Mouse (Mus musculus): ENCODE measurements around the gene Gm17584. TPM values are rescaled to one million over a fixed set of nuclear protein-coding genes. Genes with fewer than 3 reads are reported as not detected.
"Not testable (repeated sequence)": the region's sequence is repeated elsewhere in the genome, so short reads cannot be mapped to it uniquely, and the experiment has no call there.

Gene Gm17584
- polyA plus RNA-seq (2015; fragmentation: Nextera tagmentation; extraction: Ambion mirVana): not detected in 2 replicates

DNA sequence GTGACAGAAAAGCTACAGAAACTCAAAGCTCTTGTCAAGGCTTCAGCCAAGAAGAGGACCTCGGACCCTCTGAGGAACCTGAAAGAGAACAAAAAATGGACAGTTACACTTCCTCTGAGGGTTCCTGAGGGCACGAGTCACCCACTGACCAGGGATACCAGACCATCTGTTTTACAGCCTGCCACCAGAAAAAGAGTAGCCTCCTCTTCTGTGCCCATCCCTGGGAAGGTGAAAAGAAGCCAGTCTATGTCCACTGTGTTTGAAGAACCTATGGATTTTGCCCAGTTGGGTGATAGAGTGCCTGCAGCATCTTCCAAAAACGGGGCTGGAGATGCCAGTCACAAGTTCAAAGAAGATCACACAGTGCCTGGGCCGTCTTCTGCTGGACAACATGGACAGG lies at the start of gene Gm17584:
Gene Gm17584 (plus strand): TSS at position 301 of the 400 bp plus-strand sequence.
- no CpG with 5 or more reads among the region's 4 CpGs for WGBS
- H3K27ac ChIP-seq (replicated peaks); H3K4me1 ChIP-seq: not testable (repeated sequence)

More for the DNA sequence above, at the start of gene Gm17584:
- not testable (repeated sequence) for ATAC-seq (ENCODE audit: insufficient number of reproducible peaks, low FRiP score, low TSS enrichment, low read depth); H3K4me3 ChIP-seq (replicated peaks); H3K9me3 ChIP-seq (replicated peaks); H3K4me2 ChIP-seq (replicated peaks); H3K36me3 ChIP-seq; H3K9ac ChIP-seq; H3K27me3 ChIP-seq

Other genes with a start within 250 kb of the Gm17584 start
- gene Gm17469, start 129.3 kb downstream of the Gm17584 start, polyA plus RNA-seq (2015; fragmentation: Nextera tagmentation; extraction: Ambion mirVana): not detected in 2 replicates